Mouse (Mus musculus): ENCODE data around the gene Efhd1.

Efhd1 gene

GRCm38 (mm10) chr1:87270641-87271467 lies 6.7 kb downstream of the Efhd1 start:
- DNase-seq, result no peak

- DNase-seq, result no peak
These were observed 7.4 kb downstream of the Efhd1 start for GRCm38 (mm10) chr1:87271596-87271995.

- no peak for DNase-seq
These were observed 8.3 kb downstream of the Efhd1 start for GRCm38 (mm10) chr1:87272462-87272861.

GRCm38 (mm10) chr1:87273514-87273942 lies 9.4 kb downstream of the Efhd1 start:
- no peak for DNase-seq

GRCm38 (mm10) chr1:87274134-87274533 lies 10.0 kb downstream of the Efhd1 start:
- DNase-seq, result no peak

- no peak for DNase-seq
These were observed 11.0 kb downstream of the Efhd1 start for GRCm38 (mm10) chr1:87275151-87275550.

GRCm38 (mm10) chr1:87276056-87276455 lies 11.9 kb downstream of the Efhd1 start:
- no peak for DNase-seq

- no peak for DNase-seq
These were observed 16.1 kb downstream of the Efhd1 start for GRCm38 (mm10) chr1:87280281-87280680.

GRCm38 (mm10) chr1:87281599-87282412 lies 17.6 kb downstream of the Efhd1 start:
- no peak for DNase-seq

- no peak for DNase-seq
These were observed 18.2 kb downstream of the Efhd1 start for GRCm38 (mm10) chr1:87282413-87282788.

- DNase-seq, result no peak
These were observed 19.3 kb downstream of the Efhd1 start for GRCm38 (mm10) chr1:87283410-87283960.

GRCm38 (mm10) chr1:87287105-87287504 lies 22.9 kb downstream of the Efhd1 start:
- no peak for DNase-seq

GRCm38 (mm10) chr1:87291416-87291815 lies 27.3 kb downstream of the Efhd1 start:
- DNase-seq, result no peak

- DNase-seq, result no peak
These were observed 28.4 kb downstream of the Efhd1 start for GRCm38 (mm10) chr1:87292420-87293190.

GRCm38 (mm10) chr1:87294063-87294710 lies 30.0 kb downstream of the Efhd1 start:
- DNase-seq, result no peak

- DNase-seq, result no peak
These were observed 30.8 kb downstream of the Efhd1 start for GRCm38 (mm10) chr1:87294951-87295350.

- DNase-seq, result no peak
These were observed 33.3 kb downstream of the Efhd1 start for GRCm38 (mm10) chr1:87297346-87297925.

GRCm38 (mm10) chr1:87300360-87301286 lies 36.5 kb downstream of the Efhd1 start:
- no peak for DNase-seq

- no peak for DNase-seq
These were observed 37.8 kb downstream of the Efhd1 start for GRCm38 (mm10) chr1:87301971-87302370.

- no peak for DNase-seq
These were observed 44.8 kb downstream of the Efhd1 start for GRCm38 (mm10) chr1:87308952-87309351.

- no peak for DNase-seq
These were observed 45.5 kb downstream of the Efhd1 start for GRCm38 (mm10) chr1:87309621-87310020.
